Mouse (Mus musculus) thymus, postnatal 14 days (tissue): ENCODE measurements around the gene Klc1.
"Not testable (repeated sequence)": the region's sequence is repeated elsewhere in the genome, so short reads cannot be mapped to it uniquely, and the experiment has no call there.

Experiments
- DNase-seq: peaks from one replicate; pipeline ENCODE4 v3.0.0; 2021

Gene Klc1

DNA sequence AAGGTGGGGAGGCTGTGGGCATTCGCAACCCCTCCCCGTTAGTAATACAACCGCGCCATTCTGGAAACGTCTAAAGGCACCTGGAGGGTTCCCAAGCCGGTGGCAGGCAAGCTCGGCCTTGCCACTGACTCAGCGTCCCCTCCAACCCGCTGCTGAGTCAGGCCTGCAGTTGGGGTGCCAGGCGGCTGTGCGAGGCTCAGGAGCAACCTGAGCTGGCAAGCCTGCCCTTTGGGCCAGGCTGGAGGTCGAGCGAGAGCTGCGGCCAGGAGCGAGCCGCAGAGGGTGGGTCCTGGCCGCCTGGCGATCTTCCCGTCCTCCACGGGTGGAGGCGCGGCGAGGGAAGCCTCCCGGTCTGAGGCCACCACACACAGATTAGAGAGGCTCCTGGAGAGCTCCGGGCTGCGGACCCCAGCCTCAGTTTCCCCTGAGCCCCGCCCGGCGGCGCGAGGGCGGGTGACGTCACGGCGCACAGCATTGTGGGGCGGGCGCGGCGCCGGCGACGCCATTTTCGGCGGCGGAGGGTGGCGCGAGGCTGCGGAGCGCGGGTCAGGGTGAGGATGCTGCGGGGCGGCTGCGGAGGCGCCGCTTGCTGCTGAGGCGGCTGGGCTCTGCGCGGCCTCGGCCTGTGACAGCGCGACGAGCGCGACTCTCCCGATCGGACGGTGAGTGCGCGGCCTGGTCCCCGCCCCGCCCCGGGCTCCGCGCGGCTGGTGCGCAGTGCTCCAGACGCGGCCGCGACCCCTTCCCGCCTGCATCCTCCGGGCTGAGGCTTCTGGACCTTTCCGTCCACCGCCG, at the start of gene Klc1:
Gene Klc1, plus strand, starts transcription at position 469 of the 795 bp plus-strand sequence.
- peak; percentile 87 for DNase-seq

DNA sequence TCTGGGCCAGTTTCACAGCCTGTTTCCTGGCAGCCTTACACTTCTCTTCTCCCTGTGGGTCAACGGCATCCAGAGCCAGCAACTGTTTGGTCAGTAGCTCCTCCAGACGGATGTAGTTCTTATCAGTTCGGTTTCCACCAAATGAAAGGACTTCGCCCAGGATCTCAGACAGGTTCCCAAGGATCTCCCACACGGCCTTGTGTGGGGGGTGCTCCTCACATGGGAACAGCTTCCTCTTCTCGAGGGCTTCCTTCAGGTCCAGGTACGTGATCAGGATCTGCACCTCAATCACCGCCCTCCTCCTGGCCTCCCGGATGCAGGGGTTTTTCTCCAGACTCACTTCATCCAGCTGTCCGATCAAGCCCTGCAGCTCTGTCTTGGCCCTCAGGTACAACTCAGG, 48.6 kb upstream of the Klc1 start:
- no peak for DNase-seq

DNA sequence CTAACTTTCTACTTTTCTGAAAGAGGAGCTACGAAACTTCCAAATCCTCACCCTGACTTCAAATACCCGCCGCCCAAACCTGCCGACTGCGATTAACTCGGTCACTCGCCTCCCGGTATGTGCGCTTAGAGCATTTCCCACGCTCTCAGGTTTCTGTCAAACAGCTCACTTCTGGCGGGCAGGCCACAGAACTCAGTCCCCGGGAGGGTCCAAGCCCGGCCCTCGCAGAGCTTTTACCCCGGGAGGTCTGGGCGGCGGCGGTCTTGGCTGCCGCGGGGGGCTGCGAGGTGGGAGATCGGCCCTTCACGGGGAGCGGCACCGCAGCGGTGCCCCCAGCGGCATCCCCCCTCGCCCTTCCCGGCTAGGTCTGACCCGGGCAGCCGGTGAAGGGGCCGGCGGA, 46.2 kb upstream of the Klc1 start:
- DNase-seq = peak; percentile 51

DNA sequence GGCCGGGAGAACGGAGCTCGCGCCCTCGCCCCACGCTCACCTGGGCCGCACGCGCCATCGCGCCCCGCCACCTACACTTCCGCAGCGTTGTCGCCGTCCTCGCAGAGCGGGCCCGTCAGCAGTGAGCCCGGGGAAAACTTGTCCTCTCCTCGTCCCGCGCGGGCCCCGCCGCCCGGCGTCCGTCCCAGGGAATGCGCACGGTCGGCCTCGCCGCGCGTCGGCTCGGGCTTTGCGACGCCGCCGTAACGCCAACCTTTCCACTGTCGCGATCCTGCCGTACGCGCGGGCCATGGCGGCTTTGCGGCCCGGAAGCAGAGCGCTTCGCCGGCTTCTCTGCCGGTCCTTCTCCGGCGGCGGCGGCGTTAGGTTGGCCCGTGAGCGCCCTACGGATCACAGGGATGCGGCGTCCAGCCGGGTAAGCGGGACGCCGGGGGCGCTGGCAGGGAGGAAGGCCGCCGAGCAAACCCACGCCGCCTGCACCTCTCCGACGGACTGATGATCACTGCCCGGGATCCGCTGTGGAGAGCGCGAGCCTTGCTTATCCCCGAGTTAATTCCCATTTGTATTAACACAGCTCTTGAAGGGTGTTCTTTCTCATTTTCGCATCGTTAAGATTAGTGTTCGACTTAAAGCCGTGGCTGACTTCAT, 45.5 kb upstream of the Klc1 start, which contains the start of the genes Bag5 and Apopt1:
Gene Bag5, minus strand, starts transcription at position 254 of the 648 bp plus-strand sequence.
Gene Apopt1, plus strand, starts transcription at position 258 of the 648 bp plus-strand sequence.
- peak; percentile 95 for DNase-seq

DNA sequence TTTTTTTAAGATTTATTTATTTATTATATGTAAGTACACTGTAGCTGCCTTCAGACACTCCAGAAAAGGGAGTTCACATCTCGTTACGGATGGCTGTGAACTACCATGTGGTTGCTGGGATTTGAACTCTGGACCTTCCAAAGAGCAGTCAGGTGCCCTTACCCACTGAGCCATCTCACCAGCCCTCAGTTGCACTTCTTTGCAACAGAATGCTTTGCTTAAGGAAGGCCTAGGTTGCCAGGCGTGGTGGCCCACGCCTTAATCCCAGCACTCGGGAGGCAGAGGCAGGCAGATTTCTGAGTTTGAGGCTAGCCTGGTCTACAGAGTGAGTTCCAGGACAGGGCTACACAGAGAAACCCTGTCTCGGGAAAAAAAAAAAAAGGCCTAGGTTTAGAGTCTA, 44.8 kb upstream of the Klc1 start:
- not testable (repeated sequence) for DNase-seq

DNA sequence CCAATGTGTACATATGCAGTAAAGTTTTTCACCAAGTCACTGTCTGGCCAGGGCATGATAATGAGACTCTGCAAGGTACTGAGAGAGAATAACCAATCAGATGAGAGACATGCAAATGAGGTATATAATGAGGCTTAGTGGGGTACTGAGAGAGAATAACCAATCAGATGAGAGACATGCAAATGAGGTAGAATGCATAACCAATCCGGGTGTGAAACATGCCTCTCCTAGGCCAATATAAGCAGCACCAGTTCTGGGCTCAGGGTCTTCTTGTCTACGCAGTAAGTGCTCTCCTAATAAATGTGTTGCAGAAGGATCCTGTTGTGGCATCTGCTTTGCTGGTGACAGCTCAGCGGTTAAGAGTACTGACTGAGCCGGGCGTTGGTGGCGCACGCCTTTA, 42.1 kb upstream of the Klc1 start:
- DNase-seq = no peak

DNA sequence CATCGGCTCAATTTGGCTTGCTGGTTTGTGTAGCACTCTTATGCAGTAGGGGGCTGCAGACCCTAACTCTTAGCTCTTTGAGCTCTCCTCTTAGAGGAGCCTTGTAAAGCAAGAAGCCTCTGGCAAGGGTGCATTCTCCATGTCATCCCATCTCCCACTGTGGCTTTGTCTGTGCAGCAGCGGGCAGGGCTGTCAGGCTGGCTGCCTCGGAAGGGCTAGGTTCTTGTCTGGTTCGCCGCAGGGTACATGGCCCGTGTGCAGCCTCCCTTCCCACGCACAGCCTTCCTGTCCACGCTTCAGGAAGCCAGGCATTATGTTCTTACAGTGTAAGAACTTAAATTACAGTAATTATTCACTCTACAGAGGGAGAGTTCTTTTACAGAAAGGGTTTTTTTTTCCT, 40.0 kb upstream of the Klc1 start:
- DNase-seq = no peak

DNA sequence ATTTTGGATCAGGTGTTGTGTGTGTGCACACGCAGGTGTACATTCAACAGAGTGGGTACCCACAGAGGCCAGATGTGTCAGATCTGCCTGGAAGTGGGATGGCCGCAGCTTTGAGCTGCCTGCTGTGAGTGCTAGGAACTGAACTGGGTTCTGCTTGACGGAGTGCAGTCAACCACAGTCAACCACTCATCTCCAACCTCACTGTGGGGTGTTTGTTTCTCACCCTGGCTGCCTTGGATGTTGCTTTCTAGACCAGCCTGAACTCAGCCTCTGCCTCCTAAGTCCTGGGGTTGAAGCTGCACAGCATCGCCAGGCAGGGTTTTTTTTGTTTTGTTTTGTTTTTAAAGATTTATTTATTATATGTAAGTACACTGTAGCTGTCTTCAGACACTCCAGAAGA, 38.4 kb upstream of the Klc1 start:
- no peak for DNase-seq

DNA sequence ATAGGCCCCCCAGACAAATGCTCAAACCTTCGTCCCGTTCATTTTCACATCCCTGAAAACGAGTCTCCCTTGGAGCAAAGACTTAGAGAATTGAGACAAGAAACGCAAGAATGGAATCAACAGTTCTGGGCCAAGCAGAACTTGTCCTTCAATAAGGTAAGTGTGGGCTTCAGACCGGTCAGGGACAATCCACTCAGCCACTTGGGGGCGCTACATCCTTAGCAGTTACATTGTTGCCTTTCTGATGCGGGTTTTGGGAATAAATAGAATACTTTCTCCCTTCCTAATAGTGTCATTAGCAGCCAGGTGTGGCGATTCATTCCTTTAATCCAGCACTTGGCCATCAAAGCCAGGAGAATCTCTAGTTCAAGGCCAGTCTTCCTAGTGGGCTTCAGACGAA, 36.0 kb upstream of the Klc1 start:
- peak; percentile 42 for DNase-seq

DNA sequence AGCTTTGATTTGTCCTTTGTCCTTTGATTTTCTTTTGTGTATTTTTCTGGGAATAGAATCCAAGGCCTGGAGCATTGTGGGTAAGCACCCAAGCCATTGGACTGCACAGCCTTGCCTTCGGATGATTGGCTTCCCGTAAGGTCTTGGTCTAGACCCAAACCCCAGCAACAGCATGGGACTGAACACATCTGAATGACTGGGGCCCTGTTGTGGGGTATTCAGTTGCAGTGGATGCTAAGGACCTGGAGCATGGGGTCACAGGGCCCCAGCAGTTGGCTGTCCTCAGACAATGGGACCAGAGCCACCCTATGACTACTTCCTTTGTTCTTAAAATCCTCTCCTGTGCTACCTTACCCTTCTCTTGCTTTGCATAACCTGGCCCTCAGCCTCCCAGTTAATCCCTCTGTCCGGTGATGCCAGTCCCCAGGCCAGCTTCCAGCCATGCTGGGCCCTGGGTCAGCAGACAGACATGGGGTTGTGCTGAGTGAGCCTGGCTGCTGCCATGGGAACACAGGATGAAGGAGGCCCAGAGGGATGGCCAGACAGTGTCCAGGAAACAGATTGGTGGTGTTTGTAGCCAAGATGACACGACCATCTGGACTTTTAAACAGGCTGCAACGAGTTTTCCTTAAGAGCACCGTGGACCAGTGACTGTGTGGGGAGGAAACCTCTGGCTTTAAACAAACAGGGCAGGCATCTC, 33.9 kb upstream of the Klc1 start:
- no peak for DNase-seq

DNA sequence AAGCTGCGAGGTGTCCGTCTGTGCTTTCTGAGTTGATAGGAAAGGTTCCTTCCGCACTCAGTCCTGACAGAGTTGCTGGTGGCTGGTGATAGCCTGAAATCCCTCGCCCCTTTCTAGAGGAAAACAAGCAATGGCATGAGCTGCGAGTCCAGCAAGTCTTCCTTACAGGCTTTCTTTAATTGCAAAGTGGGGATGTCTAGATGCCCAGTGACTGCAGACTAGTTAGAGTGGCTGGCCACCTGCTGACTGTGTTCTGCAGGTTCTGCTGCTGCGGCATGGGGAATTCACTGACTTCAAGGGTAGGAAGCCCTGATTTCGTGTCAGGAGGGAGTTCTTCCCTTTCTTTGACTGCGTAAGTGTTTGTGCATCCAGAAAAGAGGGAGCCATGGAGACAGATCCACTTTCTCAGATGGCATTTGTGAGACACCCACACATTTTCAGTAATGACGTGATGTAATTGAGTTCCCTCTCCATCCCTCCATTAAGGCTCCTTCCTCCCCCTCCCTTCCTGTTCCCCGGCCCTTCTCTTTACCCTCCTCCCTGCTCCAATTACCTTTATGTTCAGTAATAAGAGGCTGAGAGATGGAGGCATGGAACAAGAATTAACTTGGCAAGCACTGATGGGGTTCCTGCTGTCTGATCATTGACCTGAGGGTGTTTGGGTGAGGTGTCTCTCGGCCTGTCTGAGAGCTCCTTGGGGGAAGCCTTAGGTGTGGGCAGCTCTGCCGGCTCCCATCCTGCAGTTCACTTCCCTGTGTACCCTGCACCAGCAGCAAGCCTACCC, 33.1 kb upstream of the Klc1 start:
- no peak for DNase-seq

DNA sequence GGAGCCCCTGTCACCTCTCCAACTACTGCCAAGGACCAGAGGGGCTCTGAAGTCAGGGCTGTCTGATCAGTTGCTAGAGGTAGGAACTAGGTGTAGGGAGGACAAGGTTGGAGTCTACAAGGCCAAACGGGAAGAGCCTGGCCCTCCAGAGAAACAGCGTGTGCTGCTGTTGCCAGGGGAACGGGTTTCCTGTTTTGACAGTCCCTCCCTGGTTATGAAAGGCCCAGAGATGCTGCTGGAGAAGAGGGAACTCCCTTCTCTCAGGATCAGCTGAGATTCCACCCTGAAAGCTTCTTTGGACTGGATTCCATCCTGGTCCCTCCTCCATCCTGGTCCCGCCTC, 32.6 kb upstream of the Klc1 start:
- no peak for DNase-seq

DNA sequence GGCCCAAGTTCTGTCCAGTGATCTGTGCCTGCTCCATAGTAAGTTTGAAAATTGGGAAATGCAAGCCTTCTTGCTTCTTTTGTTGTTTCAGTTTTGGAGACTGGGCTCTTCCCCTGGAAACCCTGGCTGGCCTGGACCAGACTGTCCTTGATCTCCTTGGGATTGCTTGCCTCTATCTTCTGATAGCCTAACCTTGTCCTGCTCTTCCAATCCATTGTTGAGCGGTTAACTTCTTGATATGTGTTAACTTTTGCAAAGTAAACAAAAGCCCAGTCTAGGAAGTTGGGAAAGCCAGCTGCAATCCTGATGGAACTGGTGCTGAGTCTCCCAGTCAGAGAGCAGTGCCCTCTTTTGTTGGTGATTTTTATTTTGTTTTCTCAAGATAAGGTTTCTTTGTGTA, 30.7 kb upstream of the Klc1 start:
- DNase-seq = no peak

DNA sequence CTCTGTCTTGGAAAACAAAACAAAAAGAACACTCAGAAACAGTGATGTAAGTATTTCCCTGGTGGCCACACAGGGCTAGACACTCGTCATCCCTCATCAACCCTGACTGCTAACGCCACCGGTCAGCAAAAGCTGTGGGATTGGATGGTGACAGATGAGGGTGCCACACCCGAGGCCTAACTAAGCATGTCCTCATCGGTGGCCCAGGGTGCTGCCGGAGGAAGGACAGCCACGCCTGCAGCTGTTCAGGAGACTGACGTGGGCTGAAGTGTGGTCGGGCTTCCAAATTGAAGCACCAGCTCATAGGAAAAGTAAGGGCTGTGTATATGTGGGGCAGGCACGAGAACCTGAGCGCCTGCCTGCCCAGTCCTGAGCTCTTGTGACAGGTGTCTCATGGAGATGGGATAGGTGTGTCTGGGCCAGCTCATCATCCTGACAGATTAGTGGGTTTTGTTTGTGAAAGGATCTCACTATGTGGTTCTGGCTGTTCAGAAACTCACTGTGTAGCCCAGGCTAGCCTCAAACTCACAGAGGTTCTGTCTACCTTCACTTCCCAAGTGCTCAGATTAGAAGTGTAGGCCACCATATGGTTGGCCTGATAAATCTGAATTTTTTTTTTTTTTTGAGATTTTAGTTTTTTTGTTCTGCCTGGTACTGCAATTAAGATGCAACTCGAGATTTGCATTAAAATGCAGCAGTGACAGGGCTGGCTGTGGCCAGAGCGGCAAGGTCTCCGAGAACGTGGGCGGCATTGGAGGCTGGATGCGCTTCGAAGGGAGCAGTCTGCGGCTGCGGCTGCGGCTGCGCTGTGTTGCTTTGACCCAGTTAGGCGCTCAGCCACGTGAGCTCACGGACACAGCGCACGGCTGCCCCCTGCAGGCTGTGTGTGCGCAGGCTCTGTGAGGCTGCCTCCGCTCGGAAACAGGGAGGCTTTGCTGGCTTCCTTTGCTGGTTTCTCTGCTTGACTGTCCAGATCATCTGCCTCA, 26.5 kb upstream of the Klc1 start:
- DNase-seq = peak; percentile 91

DNA sequence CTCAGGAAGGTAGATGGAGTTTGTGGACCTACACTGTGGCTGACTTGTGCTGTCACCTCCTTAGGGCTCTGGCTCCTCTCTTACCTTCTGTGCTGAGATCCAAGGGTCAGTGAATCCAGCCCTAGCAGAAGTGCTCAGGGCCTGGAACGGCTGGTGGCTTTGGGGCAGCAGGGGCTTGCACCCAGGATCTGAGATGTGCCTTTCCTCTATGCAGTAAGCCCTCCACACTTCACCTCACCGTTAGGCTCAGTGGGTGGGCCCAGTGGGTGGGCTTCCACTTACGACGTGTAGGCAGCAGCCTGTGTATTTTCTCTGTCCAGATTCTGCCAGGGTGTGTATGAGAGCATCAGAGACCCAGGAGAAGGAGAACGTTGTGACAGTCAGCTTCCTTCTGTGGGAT, 25.7 kb upstream of the Klc1 start:
- DNase-seq = no peak

DNA sequence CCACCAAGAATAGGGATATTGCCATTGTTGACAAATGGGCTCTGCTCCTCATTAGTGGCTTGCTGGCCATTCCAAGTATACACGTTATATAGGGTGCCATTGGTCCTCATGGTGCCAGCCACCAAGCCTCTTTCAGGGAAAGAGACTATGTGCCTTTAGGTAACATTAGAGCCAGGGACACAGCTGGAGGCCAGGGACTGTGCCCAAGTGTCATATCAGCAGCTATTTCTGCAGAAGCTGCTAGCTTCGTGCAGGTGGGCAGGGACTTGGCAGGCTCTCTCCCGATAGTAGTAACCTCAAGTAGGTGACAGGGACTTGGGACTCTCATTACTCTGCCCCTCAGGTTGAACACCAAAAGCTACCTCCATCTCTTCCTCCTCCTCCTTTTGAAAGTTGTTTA, 23.7 kb upstream of the Klc1 start:
- no peak for DNase-seq

DNA sequence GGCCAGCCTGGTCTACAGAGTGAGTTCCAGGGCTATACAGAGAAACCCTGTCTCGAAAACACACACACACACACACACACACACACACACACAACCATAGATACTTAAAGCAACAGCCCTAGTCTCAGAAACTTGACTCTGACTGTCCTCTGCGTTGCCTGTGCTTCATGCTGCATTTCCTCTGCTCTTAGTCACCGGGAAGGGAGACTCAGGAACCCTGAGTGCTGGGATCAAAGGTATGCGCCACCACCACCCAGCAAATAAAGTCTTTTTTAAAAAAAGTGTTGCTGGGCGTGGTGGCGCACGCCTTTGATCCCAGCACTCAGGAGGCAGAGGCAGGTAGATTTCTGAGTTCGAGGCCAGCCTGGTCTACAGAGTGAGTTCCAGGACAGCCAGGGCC, 22.0 kb upstream of the Klc1 start:
- not testable (repeated sequence) for DNase-seq

DNA sequence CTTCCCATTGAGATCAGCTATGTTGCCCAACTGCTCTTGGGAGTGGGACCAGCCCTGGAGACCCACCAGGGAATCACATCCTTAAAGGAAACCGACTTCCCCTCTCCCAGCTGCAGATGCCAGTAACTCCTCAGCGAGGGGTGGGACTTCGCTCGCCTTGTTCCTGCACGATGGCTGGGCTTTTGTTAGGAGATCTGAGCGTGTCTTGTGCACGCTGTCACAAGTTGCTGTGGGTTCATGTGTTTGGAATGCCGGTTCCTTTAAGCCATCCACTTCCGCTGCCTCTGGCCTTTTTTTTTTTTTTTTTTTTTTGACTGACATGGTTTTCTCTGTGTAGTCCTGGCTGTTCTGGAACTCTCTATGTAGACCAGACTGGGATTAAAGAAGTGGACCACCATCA, 21.3 kb upstream of the Klc1 start:
- DNase-seq = no peak

DNA sequence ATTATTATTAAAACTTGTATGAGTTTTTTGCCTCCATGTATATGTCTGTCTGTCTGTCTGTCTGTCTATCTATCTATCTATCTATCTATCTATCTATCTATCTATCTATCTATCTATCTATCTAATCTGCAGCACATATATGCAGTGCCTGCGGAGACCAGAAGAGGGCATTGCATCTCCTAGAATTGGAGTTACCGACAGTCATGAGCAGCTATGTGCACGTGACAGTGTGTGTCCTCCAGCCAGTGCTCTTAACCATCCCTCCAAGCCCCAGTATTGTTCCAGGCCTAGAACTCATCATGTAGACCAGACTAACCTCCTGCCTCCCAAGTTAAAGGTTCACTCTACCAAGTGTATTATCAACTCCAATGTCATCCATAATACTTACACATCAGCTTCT, 19.9 kb upstream of the Klc1 start:
- DNase-seq = peak; percentile 53

DNA sequence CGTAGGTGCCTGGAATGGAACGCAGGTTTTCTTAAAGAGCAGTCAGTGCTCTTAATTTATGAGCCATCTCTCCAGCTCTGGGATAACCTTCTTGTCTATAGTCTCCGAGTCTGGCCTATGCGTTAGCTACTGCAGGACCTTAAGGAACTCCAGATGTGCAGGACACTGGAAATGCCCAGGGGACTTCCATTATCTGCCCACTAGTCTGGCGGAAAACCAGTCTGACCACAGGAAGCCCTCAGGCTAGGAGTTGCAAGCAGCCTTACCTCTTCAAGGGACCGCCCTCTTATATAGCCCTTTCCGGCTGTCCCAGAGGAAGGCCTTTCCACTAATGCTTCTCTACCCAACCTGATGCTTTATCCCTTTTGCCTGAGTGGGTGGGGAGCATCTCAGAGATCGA, 17.3 kb upstream of the Klc1 start:
- DNase-seq = no peak

DNA sequence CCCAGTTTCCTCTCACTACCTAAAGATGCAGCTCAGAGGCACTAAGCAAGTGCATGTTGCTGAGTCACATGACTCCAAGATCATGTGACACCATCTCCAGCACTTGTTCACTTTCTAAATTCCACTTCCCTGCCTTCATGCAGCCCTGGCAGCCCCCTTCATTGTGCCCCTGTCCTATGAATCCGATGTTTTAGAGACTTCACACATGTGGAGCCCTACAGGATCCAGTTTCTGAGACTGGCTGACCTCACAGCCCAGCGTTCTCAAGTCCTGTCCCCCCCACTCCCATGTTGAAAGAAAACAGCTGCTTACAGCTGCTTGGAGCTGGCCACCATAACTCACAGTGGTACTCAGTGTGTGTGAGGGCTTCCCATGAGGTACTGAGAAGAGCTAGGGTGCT, 15.2 kb upstream of the Klc1 start:
- no peak for DNase-seq

DNA sequence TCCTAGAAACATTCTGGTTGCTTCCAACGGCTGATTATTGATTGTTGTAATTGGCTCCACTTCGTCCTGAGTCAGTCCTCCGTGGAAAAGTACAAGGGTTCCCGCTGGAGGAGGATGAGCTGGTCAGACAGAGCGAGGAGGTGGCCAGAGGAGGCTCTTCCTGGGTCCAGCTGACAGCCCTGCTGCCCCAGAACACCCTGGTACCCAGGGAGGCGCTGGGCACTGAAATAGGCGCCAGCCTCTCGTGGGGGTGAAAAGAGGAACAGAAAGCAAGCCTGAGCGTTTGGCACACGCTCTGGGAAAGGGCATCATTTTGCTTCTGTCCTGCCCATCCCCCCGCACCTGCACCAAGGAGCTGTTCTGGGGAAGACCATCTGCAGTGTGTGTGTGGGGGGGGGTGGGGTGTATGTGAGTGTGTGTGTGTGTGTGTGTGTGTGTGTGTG, 14.6 kb upstream of the Klc1 start:
- peak; percentile 22 for DNase-seq
